Mouse (Mus musculus) heart, adult 2 months (tissue): Measurements from ENCODE around the gene Gatad2b. TPM values are rescaled to one million over a fixed set of nuclear protein-coding genes. Genes with fewer than 3 reads are reported as not detected.

ENCODE experiments used
- DNase-seq, 2 experiments: peaks; one replicate each; pipeline ENCODE4 v3.0.0; 2021
- H3K27ac ChIP-seq: fragments of 200-600 bp; 2 replicates; pipeline ENCODE4 v1.8.1; 2022
- H3K27me3 ChIP-seq: fragments of 200-500 bp; 2 replicates; pipeline ENCODE4 v1.6.1; 2012; ENCODE audit warnings: mild to moderate bottlenecking, low read length, inconsistent platforms, mixed read lengths; ENCODE audit not compliant: control insufficient read depth, insufficient read depth
- H3K36me3 ChIP-seq: fragments of 200-500 bp; 2 replicates; pipeline ENCODE4 v1.6.1; 2012; ENCODE audit warnings: low read length, inconsistent platforms; ENCODE audit not compliant: control insufficient read depth, insufficient read depth
- H3K4me1 ChIP-seq: fragments of 200-500 bp; 2 replicates; pipeline ENCODE4 v1.6.1; 2011; ENCODE audit warnings: low read length; ENCODE audit not compliant: control insufficient read depth, insufficient read depth
- H3K4me3 ChIP-seq: fragments of 200-600 bp; 2 replicates; pipeline ENCODE4 v1.8.1; 2022
- H3K79me2 ChIP-seq: fragments of 200-500 bp; replicated peaks from 2 replicates; pipeline ENCODE4 v1.6.1; 2012; ENCODE audit warnings: mild to moderate bottlenecking, inconsistent platforms, low read length, moderate library complexity, mixed read lengths; ENCODE audit not compliant: control insufficient read depth, insufficient read depth
- H3K9ac ChIP-seq: fragments of 200-500 bp; 2 replicates; pipeline ENCODE4 v1.6.1; 2012; ENCODE audit warnings: low read depth, mild to moderate bottlenecking, control low read depth, inconsistent platforms, low read length, mixed read lengths
- CTCF ChIP-seq: fragments of 200-600 bp; IDR thresholded peaks from 2 replicates; pipeline ENCODE4 v1.8.1; 2022; ENCODE audit warnings: antibody characterized with exemption, mild to moderate bottlenecking, moderate library complexity
- EP300 ChIP-seq: fragments of 200-500 bp; IDR thresholded peaks from 2 replicates; pipeline ENCODE4 v1.6.1; 2011; ENCODE audit warnings: low read depth, low read length, control low read depth; ENCODE audit not compliant: insufficient read depth
- POLR2A ChIP-seq: fragments of 200-500 bp; IDR thresholded peaks from 2 replicates; pipeline ENCODE4 v1.6.1; 2011; ENCODE audit warnings: mild to moderate bottlenecking, low read depth, low read length, control low read depth; ENCODE audit not compliant: insufficient read depth
- WGBS: fragments of 180-500 bp; shearing (Covaris S2); methylation state at CpG from one replicate; pipeline ENCODE4 v1.1.7; 2018; 5-methylcytosine and 5-hydroxymethylcytosine counted together
- intact Hi-C: fragments of 180-260 bp; cut with DNase I; formaldehyde crosslinking; loops from one replicate; pipeline ENCODE4 v1.15.1; 2025
- polyA plus RNA-seq: library from polyadenylated mRNA; depleted of rRNA; stranded (reverse); fragments of >200 nt; gene quantifications from 2 replicates; pipeline ENCODE4 v1.2.3, GENCODE M21; 2012
- total RNA-seq, 2 experiments: library from RNA; stranded (reverse); gene quantifications; 2 replicates each; pipeline ENCODE4 v1.2.3; 2021

Gene Gatad2b
- total and polyA plus RNA-seq, 3 experiments = 17.7 to 45.3 (median 40.0) TPM

GRCm38 (mm10) chr3:90373432-90374028 lies 80.6 kb downstream of the Gatad2b start:
- 26% methylated on average over 4 of the region's 4 CpGs for WGBS
- no peak overlapping the region for H3K9ac ChIP-seq
- H3K27ac ChIP-seq = no peak overlapping the region
- intact Hi-C loops = loop anchor here (1.0 to 2.0 kb wide), 4 partner anchors 81 to 157 kb away; partner anchors contain the start of genes Dennd4b and Gatad2b
- H3K79me2 ChIP-seq = no peaks in the 10 kb centered on the region
- H3K36me3 ChIP-seq = no peaks in the 10 kb centered on the region
- no peaks in the 10 kb centered on the region for H3K4me1 ChIP-seq
- H3K4me3 ChIP-seq = no peak overlapping the region
- DNase-seq = peak; percentile 67 to 71
- 0 out of 2 replicates have a peak, but pooled peaks have one; percentile 32 for TF ChIP-seq EP300
- TF ChIP-seq CTCF = peak; percentile 97
- no peak for TF ChIP-seq POLR2A
- H3K27me3 ChIP-seq = no peaks in the 10 kb centered on the region

- TF ChIP-seq EP300 (no peak), CTCF (no peak), POLR2A (no peak)
- intact Hi-C loops = loop anchor here (1.0 kb wide), 1 partner anchor 158 kb away; no protein-coding TSS in a partner anchor
- Histone ChIP-seq H3K9ac (no peak overlapping the region), H3K27ac (no peak overlapping the region), H3K79me2 (no peaks in the 10 kb centered on the region), H3K27me3 (no peaks in the 10 kb centered on the region), H3K36me3 (no peaks in the 10 kb centered on the region), H3K4me1 (no peaks in the 10 kb centered on the region), H3K4me3 (no peak overlapping the region)
- WGBS = 68% methylated on average over 4 of the region's 4 CpGs
- DNase-seq = no peak
Observed at GRCm38 (mm10) chr3:90374368-90374767, 81.4 kb downstream of the Gatad2b start.

GRCm38 (mm10) chr3:90375562-90376246 lies 82.7 kb downstream of the Gatad2b start:
- H3K79me2 ChIP-seq = no peaks in the 10 kb centered on the region
- intact Hi-C loops = no loop called here
- no peaks in the 10 kb centered on the region for H3K27me3 ChIP-seq
- WGBS = 62% methylated on average over 3 of the region's 3 CpGs
- no peaks in the 10 kb centered on the region for H3K4me1 ChIP-seq
- no peak for DNase-seq
- no peak overlapping the region for H3K9ac ChIP-seq
- H3K36me3 ChIP-seq = no peaks in the 10 kb centered on the region
- no peak overlapping the region for H3K27ac ChIP-seq
- no peak for TF ChIP-seq EP300
- TF ChIP-seq CTCF = no peak
- no peak for TF ChIP-seq POLR2A
- no peak overlapping the region for H3K4me3 ChIP-seq

GRCm38 (mm10) chr3:90376247-90376585 lies 83.2 kb downstream of the Gatad2b start:
- Histone ChIP-seq H3K9ac (no peak overlapping the region), H3K4me1 (no peaks in the 10 kb centered on the region), H3K36me3 (no peaks in the 10 kb centered on the region), H3K27ac (no peak overlapping the region), H3K27me3 (no peaks in the 10 kb centered on the region), H3K4me3 (no peak overlapping the region), H3K79me2 (no peaks in the 10 kb centered on the region)
- WGBS = 64% methylated on average over 1 of the region's 1 CpGs
- TF ChIP-seq CTCF (no peak), POLR2A (no peak), EP300 (no peak)
- DNase-seq = no peak
- intact Hi-C loops = no loop called here

GRCm38 (mm10) chr3:90378496-90378895 lies 85.5 kb downstream of the Gatad2b start:
- WGBS = 79% methylated on average over 5 of the region's 5 CpGs
- Histone ChIP-seq H3K27me3 (no peaks in the 10 kb centered on the region), H3K79me2 (no peaks in the 10 kb centered on the region), H3K9ac (no peak overlapping the region), H3K27ac (no peak overlapping the region), H3K4me3 (no peak overlapping the region), H3K36me3 (no peaks in the 10 kb centered on the region), H3K4me1 (no peaks in the 10 kb centered on the region; the same call in 1 of the 2 replicates)
- DNase-seq = no peak
- intact Hi-C loops = no loop called here
- TF ChIP-seq POLR2A (no peak), CTCF (no peak), EP300 (no peak)

- Histone ChIP-seq H3K4me3 (no peak overlapping the region), H3K27ac (no peak overlapping the region), H3K9ac (no peak overlapping the region), H3K79me2 (no peaks in the 10 kb centered on the region), H3K27me3 (no peaks in the 10 kb centered on the region), H3K36me3 (no peaks in the 10 kb centered on the region), H3K4me1 (no peaks in the 10 kb centered on the region; the same call in 1 of the 2 replicates)
- TF ChIP-seq EP300 = no peak
- no peak for TF ChIP-seq CTCF
- TF ChIP-seq POLR2A = no peak
- intact Hi-C loops = no loop called here
- DNase-seq = no peak
- 64% methylated on average over 11 of the region's 11 CpGs for WGBS
Observed at GRCm38 (mm10) chr3:90381727-90382126, 88.7 kb downstream of the Gatad2b start.
